Mouse (Mus musculus): Measurements from ENCODE around the gene Mprip. TPM values are rescaled to one million over a fixed set of nuclear protein-coding genes. Genes with fewer than 3 reads are reported as not detected.

Mprip gene
- polyA plus RNA-seq, 1 experiment from 2014 or later = 80.4 TPM

DNA sequence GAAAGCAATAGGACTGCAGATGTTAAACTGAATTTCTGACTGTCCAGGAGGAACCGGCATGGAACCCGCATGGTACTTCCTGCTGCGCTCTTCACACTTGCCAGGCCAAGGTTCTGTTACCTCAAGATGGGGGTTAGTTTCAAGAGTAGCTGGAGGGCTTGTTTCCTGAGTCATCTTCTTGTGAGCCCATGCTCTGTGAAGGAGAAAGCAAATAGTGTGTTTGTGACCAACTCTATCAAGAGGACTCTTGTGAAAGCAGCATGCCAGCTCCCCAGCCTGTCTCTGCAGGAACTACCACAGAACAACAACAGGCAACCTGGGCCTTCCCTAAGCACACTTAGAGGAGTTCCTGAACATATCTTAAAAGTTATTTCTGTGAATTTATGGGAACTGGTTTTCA is 156.8 kb downstream of the Mprip start:
- ATAC-seq (ENCODE audit: low read depth) = no peak
- Histone ChIP-seq H3K36me3 (ENCODE audit: control insufficient read depth, insufficient read depth, low read length) (peaks cover 71% of the 10 kb centered on the region), H3K27me3 (replicated peaks; ENCODE audit: control insufficient read depth, insufficient read depth, low read length) (no peaks in the 10 kb centered on the region), H3K9me3 (ENCODE audit: control insufficient read depth, low read length) (no peaks in the 10 kb centered on the region), H3K27ac (replicated peaks; ENCODE audit: low read depth, low read length) (no peak overlapping the region), H3K4me1 (ENCODE audit: control insufficient read depth, insufficient read depth, low read length) (no peaks in the 10 kb centered on the region), H3K4me2 (ENCODE audit: low read depth, low read length) (no peak overlapping the region), H3K4me3 (ENCODE audit: low read depth, low read length) (no peak overlapping the region), H3K9ac (ENCODE audit: low read depth, low read length) (no peak overlapping the region)
- no peak for DNase-seq (ENCODE audit: low spot score)
- 97% methylated on average over 3 of the region's 3 CpGs for WGBS

GRCm38 (mm10) chr11:59821625-59822024 is 160.5 kb downstream of the Mprip start:
- no peak overlapping the region for H3K27ac ChIP-seq (replicated peaks; ENCODE audit: low read depth, low read length)

More at GRCm38 (mm10) chr11:59821625-59822024, 160.5 kb downstream of the Mprip start:
- Histone ChIP-seq H3K9me3 (ENCODE audit: control insufficient read depth, low read length) (no peaks in the 10 kb centered on the region), H3K4me2 (ENCODE audit: low read depth, low read length) (no peak overlapping the region), H3K4me1 (ENCODE audit: control insufficient read depth, insufficient read depth, low read length) (no peaks in the 10 kb centered on the region), H3K27me3 (replicated peaks; ENCODE audit: control insufficient read depth, insufficient read depth, low read length) (no peaks in the 10 kb centered on the region), H3K36me3 (ENCODE audit: control insufficient read depth, insufficient read depth, low read length) (peaks cover 98% of the 10 kb centered on the region), H3K9ac (ENCODE audit: low read depth, low read length) (no peak overlapping the region), H3K4me3 (ENCODE audit: low read depth, low read length) (no peak overlapping the region)
- WGBS = 88% methylated on average over 3 of the region's 3 CpGs
- DNase-seq (ENCODE audit: low spot score) = no peak
- ATAC-seq (ENCODE audit: low read depth) = no peak

Other genes starting within 250 kb of the Mprip start
- gene Jmjd4, start 211.3 kb upstream of the Mprip start, polyA plus RNA-seq (2014; fragmentation: Nextera tagmentation; extraction: Ambion mirVana) = 9.7 and 11.1 TPM in 2 replicates
- gene Snap47, start 210.1 kb upstream of the Mprip start, polyA plus RNA-seq (2014; fragmentation: Nextera tagmentation; extraction: Ambion mirVana) = 124 and 142 TPM in 2 replicates
- 8.8 and 11.0 TPM in 2 replicates for gene Zfp867, start 188.8 kb upstream of the Mprip start, polyA plus RNA-seq (2014; fragmentation: Nextera tagmentation; extraction: Ambion mirVana)
- gene Zkscan17, start 134.6 kb upstream of the Mprip start, polyA plus RNA-seq (2014; fragmentation: Nextera tagmentation; extraction: Ambion mirVana) = 17.1 and 19.7 TPM in 2 replicates
- gene Nlrp3, start 119.7 kb upstream of the Mprip start, polyA plus RNA-seq (2014; fragmentation: Nextera tagmentation; extraction: Ambion mirVana) = 0.29 and 0.45 TPM in 2 replicates
- gene Olfr222, start 85.1 kb upstream of the Mprip start, polyA plus RNA-seq (2014; fragmentation: Nextera tagmentation; extraction: Ambion mirVana) = 0.11 TPM in 1 of 2 replicates, not detected in the other
- gene Olfr223, start 68.0 kb upstream of the Mprip start, polyA plus RNA-seq (2014; fragmentation: Nextera tagmentation; extraction: Ambion mirVana) = 0.12 TPM in 1 of 2 replicates, not detected in the other
- 0.96 and 1.3 TPM in 2 replicates for gene Pld6, start 126.3 kb downstream of the Mprip start, polyA plus RNA-seq (2014; fragmentation: Nextera tagmentation; extraction: Ambion mirVana)
- gene Flcn, start 148.7 kb downstream of the Mprip start, polyA plus RNA-seq (2014; fragmentation: Nextera tagmentation; extraction: Ambion mirVana) = 31.0 and 32.2 TPM in 2 replicates
- gene Nt5m, start 178.1 kb downstream of the Mprip start, polyA plus RNA-seq (2014; fragmentation: Nextera tagmentation; extraction: Ambion mirVana) = 34.6 and 37.5 TPM in 2 replicates
- gene Cops3, start 178.5 kb downstream of the Mprip start, polyA plus RNA-seq (2014; fragmentation: Nextera tagmentation; extraction: Ambion mirVana) = 180 and 198 TPM in 2 replicates